Mouse (Mus musculus) layer of hippocampus, adult 9-10 months (tissue): ENCODE results near the gene Hoxa13.

Experiments used
- DNase-seq: peaks from one replicate; pipeline ENCODE4 v3.0.0; 2022; ENCODE audit warnings: low spot score

Gene Hoxa13

DNA sequence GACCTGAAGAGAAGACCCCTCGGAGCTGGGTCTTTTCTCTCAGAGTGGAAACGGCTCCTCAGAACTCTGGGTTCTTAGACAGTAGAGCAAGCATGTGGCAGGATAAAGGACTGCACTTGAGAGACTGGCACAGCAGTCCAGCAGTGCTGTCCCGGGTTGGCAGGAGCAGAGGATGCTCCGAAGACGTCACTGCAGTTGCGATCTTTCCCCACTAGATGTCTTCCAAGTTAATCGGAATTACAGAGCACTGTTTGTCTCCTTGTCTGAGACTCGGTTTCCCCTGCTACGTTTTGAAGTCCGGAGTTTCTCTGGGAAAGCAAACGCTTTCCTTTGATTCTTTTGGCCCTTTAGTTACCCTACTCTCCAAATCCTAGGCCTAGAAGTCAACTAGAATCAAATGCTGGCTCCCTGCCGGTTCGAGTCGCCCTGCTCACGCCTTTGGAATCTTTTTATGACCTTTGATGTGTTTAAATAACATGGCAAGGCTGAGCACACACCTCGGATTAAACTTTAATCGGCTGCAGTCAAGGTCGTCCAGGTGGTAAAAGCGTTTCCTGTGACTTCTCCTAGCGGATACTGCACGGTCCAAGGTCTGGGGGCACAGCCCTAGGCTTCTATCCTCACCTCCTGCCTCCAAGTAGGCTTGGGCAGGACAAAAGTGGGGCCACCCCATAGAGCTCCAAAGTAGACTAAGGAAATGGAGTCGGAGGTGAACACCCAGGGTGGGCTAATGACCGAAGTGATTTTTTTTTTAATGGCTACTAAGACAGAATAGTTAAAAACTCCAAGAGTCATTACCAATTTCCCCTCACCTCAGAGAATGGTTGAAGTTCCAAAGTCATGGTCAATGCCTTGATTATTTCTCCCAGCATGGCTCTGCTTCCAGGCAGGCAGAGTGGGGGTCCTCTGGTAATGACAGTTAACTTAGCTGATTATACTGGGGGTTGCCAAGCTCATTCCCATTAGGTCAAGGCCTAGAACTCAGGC, 10.1 kb upstream of the Hoxa13 start:
- peak; percentile 44 for DNase-seq

DNA sequence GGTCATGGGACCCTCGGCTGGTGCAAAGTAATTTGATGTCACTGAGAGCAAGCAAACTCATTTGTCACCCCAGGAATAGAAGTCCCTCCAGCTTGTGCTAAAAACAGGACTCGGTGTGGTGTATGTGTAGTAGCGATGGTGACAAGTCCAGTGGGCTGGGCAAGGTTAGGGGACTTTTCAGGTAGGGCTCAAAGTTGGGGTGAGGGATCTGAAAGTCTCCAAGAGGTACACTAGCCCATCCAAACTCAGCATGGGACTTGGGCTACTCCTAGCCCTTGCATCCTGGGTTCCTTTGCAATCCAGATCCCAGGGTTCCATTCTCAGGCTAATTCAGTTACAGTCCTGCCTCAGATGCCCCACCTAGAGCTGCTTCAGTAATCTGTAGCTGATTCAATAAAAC, 8.1 kb upstream of the Hoxa13 start:
- no peak for DNase-seq

DNA sequence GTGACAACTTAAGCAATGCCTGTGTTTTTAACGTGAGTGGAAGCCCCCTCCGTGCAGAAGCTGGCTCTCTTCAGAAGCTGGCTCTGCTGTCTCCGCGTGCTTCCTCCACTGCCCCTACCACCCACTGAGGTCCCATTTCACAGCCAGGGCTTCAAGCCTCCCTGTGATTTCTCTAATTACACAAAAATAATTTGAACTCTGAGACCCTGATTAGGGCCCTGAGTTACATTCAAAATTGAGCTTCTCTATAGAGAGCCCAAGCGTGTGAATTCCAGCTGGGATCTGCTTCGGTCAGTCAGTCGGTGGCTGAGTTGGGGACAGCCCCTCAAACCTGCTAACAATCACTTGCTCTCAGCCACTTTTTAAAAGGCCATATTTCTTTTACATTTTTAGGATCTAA, 7.7 kb upstream of the Hoxa13 start:
- DNase-seq = no peak

DNA sequence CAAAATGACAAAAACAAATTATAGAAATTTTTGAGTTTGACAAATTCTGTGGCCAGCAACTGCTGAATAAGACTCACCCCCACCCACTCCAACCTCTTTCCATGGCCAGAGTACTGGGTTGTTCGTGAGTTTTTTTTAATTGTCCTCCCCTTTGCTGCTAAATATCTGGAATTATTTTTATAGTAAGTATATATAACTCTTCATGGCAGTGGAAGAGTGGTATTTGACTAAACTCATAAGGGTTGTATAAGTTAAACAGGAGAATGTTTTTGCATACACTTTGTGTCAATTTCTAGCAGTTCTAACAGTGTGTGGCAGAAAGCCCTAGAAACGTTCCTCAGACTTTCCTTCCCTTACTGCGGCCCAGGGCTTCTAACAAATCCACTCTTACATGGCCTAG, 7.0 kb upstream of the Hoxa13 start:
- no peak for DNase-seq

DNA sequence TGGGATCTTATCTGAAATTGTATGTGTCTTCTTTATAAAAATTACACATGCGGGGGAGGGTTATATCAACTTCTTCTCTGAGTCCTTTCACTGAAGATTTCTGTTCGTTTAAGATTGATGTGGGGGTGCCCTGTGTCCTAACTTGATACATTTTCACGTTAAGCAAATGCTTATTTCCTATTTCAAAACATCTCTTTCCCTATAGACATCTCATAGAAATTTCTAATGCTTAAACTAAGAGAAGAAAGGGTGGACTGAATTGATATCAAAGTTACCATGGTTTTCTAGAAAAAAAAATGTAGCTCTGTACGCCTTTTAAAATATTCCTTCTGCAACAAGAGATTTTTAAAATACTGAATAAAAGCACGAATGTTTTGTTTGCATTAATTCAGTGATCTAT, 6.5 kb upstream of the Hoxa13 start:
- no peak for DNase-seq

DNA sequence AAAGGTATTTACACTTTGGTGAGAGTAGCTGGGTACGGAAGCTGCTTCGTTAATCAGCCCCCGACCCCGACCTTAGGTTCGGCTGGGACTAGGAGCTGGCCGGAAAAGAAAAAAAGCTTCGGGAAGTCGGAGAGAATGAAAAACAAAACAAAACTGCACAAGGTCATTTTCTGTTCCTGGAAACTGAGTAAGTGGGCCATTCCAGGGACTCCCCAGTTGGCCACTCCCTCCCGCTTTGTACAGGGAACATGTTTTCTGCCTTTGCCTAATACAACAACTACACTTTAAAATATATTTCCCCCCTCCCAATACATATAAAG, 5.9 kb upstream of the Hoxa13 start:
- no peak for DNase-seq

DNA sequence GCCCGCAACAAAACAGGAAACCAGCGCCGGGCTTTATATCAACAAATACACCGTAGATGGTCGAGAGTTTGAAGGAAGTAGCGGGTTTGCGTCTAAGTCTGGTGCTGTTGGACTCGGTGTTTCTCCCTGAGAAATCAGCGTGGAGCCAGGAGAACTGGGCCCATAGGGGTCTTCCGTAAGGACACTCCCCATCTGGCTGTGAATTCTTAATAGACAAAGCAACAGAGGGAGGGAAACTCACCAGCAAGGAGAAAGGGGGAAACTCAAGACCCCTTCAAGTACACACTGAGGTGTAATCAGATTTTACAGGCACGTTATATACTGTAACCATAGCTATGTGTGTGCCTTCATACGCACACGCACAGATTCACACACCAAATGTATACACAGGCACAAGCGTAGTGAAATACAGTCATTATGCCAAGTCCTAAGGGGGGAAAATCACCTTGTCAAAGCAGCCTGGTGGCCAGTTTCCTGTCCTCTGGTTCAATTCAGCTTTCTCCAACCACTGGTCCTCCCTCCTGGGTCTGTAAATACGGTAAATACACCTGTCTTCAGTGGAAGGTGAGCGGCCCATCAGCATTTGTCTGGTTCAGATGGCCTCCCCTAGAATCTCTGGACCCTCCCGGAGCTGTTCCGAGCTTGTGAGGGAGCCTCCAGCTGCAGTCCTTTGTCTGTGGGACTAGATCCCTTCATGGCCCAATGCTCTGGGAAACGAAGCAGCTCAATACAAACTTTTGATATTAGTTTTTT, 5.4 kb upstream of the Hoxa13 start:
- no peak for DNase-seq

DNA sequence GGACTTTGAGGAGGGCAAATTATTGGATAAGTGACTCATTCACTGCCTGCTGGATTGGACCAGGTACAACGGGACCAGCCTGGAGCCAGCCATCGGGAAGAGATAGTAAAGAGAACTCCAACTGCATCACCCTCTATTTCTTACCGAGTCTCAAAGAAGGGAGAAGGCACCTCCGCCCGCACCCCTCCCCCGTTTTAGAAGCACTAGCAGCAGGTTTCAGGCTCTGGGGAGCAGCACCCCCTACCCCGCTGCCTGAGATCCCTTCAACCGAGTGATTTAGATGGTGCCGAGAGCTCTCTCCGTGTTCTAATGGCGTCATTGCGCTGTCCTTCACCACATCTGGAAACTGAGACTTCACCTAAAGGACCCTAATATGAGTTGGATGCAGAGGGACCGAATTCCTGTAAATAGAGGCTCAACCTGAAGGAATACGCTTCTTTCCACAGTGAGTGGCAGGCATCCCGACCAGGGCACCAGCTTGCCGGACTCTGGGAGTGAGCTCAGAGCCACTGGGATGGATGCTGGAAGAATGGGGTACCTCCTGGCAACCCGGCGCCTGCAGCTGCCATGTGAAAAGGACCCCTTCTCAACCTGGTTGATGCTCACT, 4.7 kb upstream of the Hoxa13 start:
- DNase-seq = no peak

DNA sequence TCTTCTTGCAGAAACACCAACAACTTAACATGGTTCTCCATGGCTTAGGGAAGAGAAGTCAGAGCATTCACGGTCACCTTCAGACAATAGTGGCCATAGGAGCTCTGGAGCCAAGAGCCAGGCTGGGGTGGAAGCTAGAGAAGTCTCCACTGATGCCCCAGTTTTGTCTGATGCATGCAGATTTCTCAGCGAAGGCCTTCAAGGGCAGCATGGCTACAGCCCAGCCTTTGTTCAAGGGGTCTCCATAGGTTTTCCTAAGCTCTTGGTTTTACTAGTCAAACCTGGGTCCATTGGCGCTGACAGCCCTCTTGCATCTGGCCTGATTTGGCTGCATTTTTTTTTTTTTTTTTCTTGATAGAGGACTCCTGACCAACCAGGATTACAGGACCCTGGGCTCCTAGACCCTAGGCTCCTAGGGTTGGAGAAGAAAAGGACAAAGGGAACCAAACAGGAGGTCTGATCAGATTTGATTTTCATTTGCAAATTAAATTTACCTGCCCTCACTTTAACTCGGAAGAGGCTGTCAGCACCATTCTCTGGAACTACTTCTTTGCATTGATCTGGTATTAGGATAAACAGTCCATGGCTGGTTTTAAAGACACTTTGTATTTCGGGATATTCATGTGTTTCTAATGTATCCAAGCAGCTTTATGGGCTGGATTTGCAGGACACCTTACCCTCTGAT, 3.6 kb upstream of the Hoxa13 start:
- DNase-seq = no peak

DNA sequence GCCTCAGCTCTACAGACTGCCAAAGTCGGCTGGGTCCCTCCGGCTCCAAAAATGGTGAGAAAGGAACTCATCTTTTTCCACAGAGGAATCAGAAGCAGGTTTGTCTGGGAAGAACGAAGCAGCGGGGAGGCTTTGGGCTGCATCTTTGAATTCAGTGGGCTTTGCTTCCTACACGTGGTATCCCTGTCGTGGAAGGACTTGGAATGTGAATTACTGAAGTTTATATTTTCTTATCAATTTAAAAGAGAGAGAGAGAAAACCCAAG, 2.6 kb upstream of the Hoxa13 start:
- DNase-seq = no peak

DNA sequence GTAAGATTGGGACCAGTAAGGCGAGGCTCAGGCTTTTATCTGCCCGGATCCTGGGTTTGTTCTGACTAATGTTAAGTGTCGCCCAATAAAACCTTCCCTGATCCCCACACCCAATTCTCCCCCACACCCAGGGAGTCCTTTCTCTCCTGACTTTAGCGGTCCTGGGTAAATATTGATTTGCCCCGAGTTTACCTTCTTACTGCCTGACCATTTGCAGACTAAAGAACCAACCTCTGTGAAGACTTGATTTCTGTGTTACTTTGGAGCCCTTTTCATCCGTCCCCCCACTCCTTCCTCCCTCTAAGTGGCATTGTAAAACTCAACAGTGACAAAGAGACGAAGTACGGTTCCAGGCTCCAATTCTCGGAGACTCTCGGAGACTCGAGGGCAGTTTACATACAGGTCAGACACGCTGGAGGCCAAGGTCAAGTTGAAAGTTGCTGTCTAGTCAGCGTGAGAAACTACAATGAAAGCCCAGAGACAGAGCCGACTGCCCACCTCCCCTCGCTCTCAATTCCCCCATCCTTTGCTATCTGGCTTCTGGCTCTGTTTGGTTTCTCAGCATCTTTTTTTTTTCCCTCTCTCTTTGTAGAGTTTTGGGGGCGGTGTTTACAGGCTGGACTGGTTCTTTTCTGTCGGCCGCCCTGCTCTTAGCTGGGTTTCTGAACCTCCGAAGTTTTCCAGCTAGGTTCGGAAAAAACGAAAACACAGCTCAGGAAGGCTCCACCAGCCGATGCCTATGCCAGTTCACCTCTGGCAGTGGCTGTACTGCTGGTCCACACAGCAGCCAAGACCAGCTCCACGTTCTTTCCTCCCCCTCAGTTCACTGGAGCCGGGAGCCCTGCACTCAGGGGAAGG, 2.0 kb upstream of the Hoxa13 start:
- no peak for DNase-seq

DNA sequence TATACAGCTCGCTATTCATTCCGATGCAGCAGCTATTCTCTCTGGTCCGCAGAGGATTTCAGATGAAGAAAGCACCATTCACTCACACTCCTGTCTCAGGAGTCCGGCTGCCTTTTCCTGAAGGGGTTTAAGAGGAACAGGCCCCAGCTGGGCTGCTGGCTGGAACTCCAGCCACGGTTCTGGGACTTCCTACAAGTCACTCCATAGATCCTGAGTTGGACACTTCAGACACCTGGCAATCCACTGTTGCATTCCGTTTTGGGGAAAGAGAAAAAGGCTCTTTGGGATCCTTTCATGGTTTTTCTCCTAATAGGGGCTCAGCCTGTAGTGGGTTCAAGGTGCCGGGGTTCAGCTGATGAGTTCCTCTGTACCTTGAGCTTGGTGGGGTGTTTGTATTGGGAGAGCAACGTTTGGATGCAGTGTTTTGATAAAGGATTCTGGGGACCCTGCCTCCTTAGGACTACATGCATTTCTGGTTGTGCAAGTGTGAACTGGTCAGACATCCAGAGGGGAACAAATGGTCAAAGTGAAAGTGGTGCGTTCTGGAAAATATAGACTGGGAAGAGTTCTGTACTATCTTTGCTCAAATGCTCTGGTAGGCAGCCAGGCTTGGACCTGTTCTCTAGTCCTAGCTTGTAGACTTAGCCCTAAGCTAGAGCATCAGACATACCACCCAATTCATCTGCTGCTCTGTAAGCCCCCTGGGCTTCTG, 1.2 kb upstream of the Hoxa13 start:
- DNase-seq = no peak

DNA sequence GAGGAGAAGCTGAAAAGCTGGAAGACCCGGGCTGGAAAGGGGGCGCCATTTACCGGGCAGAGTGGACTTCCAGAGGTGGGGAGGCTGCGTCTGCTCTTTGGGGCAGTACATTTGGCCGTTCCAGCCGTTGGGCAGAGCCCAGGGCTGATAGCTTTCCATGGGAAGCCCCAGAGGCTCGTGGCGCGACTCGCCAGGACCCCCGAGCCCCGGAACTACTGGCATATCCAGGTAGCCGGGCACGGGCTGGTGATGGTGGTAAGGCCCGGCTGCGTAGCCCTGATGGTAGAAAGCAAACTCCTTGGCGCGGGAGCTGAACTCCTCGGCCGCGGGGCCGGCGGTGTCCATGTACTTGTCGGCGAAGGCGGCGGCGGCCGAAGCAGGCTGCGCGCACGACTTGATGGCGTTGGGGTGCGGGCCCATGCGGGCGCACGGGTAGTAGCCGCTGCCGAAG, 844 bp downstream of the Hoxa13 start:
- no peak for DNase-seq

DNA sequence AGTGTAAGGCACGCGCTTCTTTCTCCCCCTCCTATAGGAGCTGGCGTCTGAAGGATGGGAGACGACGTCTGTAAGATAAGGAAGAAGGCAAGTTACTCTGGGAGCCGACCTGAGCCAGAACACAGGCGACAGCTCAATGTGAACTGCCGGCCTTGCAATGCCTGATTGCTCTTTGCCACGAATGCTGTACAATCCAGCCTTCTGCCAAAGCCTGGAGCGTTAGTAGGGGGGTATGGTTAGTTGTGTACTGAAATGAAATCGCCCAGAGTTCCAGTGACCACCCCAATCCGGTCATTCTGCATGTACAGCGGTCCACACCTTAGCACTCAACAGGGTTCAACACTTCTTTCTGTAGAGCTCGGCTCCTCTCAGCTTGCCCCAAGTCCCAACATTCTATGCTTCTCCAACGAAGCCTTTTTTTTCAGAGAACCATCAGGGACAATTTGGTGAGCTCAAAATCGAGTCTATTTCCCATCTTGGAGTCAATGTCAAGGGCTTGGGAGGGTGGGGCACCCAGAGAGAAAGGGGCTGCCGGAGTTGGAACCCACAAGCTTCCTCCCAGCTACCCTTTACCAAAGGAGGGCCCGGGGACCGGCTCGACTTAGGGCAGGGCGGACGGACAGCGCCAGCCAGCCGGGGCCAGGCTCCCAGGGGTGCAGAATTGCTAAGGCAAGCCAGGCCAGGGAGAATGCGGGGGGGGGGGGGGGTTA, 1.4 kb downstream of the Hoxa13 start:
- DNase-seq = no peak

DNA sequence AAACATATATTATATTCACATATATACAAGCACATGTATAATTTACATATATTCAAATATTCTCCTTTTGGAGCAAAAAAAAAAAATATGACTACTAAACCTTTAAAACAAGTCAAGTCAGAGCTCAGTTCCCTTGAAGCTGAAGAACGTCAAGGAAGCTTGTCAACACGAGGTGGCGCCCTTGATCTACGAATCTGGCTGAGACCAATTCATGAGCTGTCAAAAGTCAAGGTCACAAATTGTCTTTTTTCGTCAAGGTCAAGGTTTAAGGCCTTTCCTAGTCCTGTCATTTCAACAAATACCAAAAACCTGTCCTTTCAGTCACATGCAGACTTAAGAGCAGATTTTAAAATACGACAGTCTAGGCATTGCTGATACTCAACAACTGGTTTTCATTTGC, 3.7 kb downstream of the Hoxa13 start:
- peak; percentile 67 for DNase-seq

DNA sequence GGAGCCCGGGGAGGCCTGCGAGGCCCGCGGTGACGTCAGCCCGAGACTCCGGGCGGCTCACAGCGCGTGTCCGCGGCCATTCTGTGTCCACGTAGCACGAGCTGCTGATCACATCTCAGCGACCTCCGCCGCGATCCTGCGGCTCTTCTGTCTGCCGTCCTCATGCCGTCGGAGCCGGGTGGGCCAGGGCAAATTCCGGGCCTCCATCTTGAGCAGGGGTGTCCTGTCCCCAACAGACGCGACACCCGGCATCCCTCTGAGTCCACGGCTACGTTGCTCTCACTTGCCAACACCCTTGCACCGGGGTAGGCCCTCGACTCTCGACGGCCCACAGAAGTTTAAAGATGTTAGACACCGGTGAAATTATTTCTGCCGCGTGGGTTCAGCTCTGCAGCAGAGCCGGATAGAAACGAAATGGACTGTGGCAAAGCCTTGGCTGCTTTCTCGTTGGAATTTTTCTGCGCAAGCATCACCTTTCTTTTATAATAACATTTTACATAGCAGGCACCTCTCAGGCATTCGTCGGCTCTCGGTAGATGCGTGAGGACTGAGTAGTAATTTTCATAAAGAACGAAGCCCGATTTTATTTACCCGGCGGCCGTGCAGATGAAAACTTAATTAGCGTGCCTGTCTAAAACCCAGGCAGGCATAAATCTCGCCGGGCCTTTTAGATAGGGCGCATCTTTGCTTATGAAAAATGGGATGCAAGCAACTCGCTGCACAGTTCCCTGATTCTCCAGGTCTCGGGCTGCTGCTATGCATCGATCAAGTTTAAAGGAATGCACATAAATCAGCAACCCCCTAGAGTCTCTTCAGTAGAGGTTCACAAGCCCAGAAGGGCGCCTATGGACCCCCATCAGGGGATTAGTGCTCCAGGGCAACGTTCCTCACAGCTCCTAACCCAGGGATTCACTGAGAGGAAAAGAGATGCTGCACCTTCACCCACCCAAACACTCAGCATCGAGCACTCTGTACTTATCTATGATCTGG, 6.9 kb downstream of the Hoxa13 start:
- DNase-seq = no peak

DNA sequence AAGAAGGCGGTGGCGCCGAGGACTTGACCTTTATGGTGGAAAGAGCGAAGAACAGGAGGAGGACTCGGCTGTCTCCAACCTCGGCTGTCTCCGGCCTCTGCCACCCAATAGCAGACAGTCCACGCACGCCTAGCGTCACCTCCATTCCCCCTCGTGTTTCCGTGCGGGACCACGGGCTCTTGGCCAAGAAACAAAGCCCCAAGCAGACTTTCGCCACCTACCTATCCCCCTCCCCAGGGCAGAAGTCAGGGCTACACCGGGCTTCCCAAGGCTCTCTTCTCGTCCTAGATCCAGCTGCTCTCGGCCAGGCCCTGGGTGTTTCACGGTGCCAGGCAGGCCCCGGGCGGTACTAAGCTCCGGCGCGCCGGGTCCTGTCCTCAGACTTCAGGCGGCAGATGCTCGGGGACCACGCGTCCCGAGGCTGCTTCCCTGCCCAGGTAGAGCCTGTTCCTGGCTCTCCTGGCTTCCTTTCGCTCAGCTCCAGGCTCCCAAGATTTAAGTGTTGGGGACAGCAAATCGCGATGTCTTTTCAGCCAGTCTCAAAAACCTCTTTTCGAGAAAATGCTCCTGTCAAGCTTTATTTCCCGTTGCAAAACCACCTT, 7.8 kb downstream of the Hoxa13 start:
- no peak for DNase-seq

DNA sequence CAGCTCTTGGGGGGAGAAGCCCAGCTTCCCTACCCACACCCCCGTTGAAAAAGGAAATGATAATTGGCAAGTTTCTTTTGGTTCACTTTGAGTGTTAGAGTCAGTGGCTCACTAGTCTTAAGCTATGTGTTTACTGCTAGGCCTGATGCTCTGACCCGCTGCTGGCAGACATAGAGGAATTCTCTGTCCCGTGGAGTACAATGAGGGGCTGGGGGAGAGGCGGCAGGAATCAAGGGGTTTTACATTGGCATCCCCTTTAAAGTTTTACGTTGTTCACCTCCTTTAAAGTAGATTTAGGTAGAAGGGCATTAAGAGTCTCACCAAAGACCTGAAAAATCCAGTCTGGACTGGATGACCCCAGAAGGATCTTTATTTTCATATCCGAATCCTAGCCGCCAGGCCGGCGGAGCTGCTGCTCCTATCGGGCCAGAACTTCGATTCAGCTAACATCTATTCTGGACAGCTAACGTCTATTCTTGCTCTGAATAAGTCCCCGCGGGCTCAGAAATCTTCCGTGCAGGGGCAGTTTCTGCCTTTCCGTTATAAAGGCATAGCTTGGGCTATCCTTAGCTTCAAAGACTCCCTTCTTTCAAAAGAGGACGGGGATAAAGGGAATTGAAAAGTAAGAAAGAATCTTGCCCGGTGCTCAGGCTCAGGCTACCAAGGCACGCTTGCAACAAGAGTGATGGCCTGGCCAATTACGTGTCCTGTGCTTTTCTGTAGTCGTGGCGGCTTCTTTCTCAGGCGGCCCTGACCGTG, 8.5 kb downstream of the Hoxa13 start:
- DNase-seq = no peak
